Mouse (Mus musculus) intestine, embryonic 16.5 days (tissue): ENCODE data around the gene Sdhb. TPM values are rescaled to one million over a fixed set of nuclear protein-coding genes. Genes with fewer than 3 reads are reported as not detected.
A peak's percentile ranks its signal among the peaks of the same experiment; 100 is the strongest.

Experiments used
- ATAC-seq: fragments of 200-750 bp; cut with Nextera tagmentation; 2 replicates; pipeline ENCODE4 v1.8.0; 2017; ENCODE audit warnings: moderate TSS enrichment, moderate library complexity
- H3K27ac ChIP-seq: fragments of 300-500 bp; sonication (generic); 2 replicates; pipeline ENCODE4 v1.5.1; 2014; ENCODE audit warnings: mild to moderate bottlenecking, low read length
- H3K27me3 ChIP-seq: fragments of 300-500 bp; sonication (generic); replicated peaks from 2 replicates; pipeline ENCODE4 v1.6.1; 2014; ENCODE audit warnings: low read length, control low read depth, mixed read lengths; ENCODE audit not compliant: control insufficient read depth, insufficient read depth
- H3K36me3 ChIP-seq: fragments of 300-500 bp; sonication (generic); 2 replicates; pipeline ENCODE4 v1.6.1; 2014; ENCODE audit warnings: low read length, control low read depth; ENCODE audit not compliant: control insufficient read depth, insufficient read depth
- H3K4me1 ChIP-seq: fragments of 300-500 bp; sonication (generic); 2 replicates; pipeline ENCODE4 v1.6.1; 2014; ENCODE audit warnings: low read length, control low read depth, mixed read lengths; ENCODE audit not compliant: control insufficient read depth, insufficient read depth
- H3K4me2 ChIP-seq: fragments of 300-500 bp; sonication (generic); 2 replicates; pipeline ENCODE4 v1.6.1; 2014; ENCODE audit warnings: low read depth, low read length, control low read depth
- H3K4me3 ChIP-seq: fragments of 300-500 bp; sonication (generic); 2 replicates; pipeline ENCODE4 v1.5.1; 2014; ENCODE audit warnings: mild to moderate bottlenecking, low read length
- H3K9ac ChIP-seq: fragments of 300-500 bp; sonication (generic); 2 replicates; pipeline ENCODE4 v1.6.1; 2014; ENCODE audit warnings: low read depth, low read length
- H3K9me3 ChIP-seq: fragments of 300-500 bp; sonication (generic); 2 replicates; pipeline ENCODE4 v1.6.1; 2016; ENCODE audit warnings: low read length, control low read depth; ENCODE audit not compliant: control insufficient read depth
- WGBS: fragments of 180-500 bp; shearing (Covaris S2); extraction: QIAGEN DNeasy Blood & Tissue Kit; methylation state at CpG from one replicate; pipeline ENCODE4 v1.1.7; 2014; 5-methylcytosine and 5-hydroxymethylcytosine counted together
- polyA plus RNA-seq: library from polyadenylated mRNA; unstranded; fragments of >200 nt; fragmentation: Nextera tagmentation; extraction: Ambion mirVana; gene quantifications from 2 replicates; pipeline ENCODE4 v1.2.1, GENCODE M21; 2015

Sdhb gene
- polyA plus RNA-seq, 1 experiment from 2014 or later = 671 TPM

GRCm38 (mm10) chr4:140984544-140984943 lies 23.5 kb downstream of the Sdhb start:
- Histone ChIP-seq H3K9ac (no peak overlapping the region), H3K27ac (no peak overlapping the region), H3K9me3 (no peaks in the 10 kb centered on the region), H3K4me1 (peaks cover 25% of the 10 kb centered on the region), H3K4me2 (no peak overlapping the region), H3K36me3 (peaks cover 4% of the 10 kb centered on the region), H3K27me3 (no peaks in the 10 kb centered on the region), H3K4me3 (no peak overlapping the region)
- 84% methylated on average over 6 of the region's 6 CpGs for WGBS
- ATAC-seq = no peak

- Histone ChIP-seq H3K4me3 (peak overlapping the region; percentile 91), H3K9me3 (no peaks in the 10 kb centered on the region), H3K4me1 (peaks cover 25% of the 10 kb centered on the region), H3K9ac (peak overlapping the region; percentile 86), H3K27ac (no peak overlapping the region), H3K27me3 (no peaks in the 10 kb centered on the region), H3K4me2 (peak overlapping the region; percentile 89), H3K36me3 (no peaks in the 10 kb centered on the region)
- 30% methylated on average over 15 of the region's 15 CpGs for WGBS
- ATAC-seq = peak; percentile 27; the same call in 1 of the 2 replicates
These were observed 25.2 kb downstream of the Sdhb start for GRCm38 (mm10) chr4:140986024-140986710.

- H3K4me2 ChIP-seq = peak within 1 kb of the TSS; percentile 89
- no peaks in the 10 kb centered on the region for H3K9me3 ChIP-seq
- peak within 1 kb of the TSS; percentile 27; the same call in 1 of the 2 replicates for H3K27ac ChIP-seq
- ATAC-seq = peak; percentile 83
- peak within 1 kb of the TSS; percentile 91 for H3K4me3 ChIP-seq
- H3K9ac ChIP-seq = peak within 1 kb of the TSS; percentile 86
- H3K27me3 ChIP-seq = no peaks in the 10 kb centered on the region
- H3K4me1 ChIP-seq = peaks cover 25% of the 10 kb centered on the region
- no peaks in the 10 kb centered on the region for H3K36me3 ChIP-seq
- under 1% methylated on average over 58 of the region's 58 CpGs for WGBS
These were observed 25.9 kb downstream of the Sdhb start, which contains the start of gene Atp13a2 for GRCm38 (mm10) chr4:140986711-140987395. Gene Atp13a2 (plus strand): TSS chr4:140986873.

GRCm38 (mm10) chr4:140987476-140987875 lies 26.5 kb downstream of the Sdhb start:
- 24% methylated on average over 7 of the region's 7 CpGs for WGBS
- ATAC-seq = no peak

GRCm38 (mm10) chr4:140988706-140989290 lies 27.8 kb downstream of the Sdhb start:
- no peak for ATAC-seq
- Histone ChIP-seq H3K9me3 (no peaks in the 10 kb centered on the region), H3K36me3 (no peaks in the 10 kb centered on the region), H3K27me3 (no peaks in the 10 kb centered on the region), H3K27ac (no peak overlapping the region), H3K4me1 (peaks cover 16% of the 10 kb centered on the region), H3K4me2 (no peak overlapping the region), H3K4me3 (no peak overlapping the region), H3K9ac (0 out of 2 replicates have a peak overlapping the region, but pooled peaks have one; percentile 6)
- 70% methylated on average over 7 of the region's 7 CpGs for WGBS

More at GRCm38 (mm10) chr4:140987476-140987875, 26.5 kb downstream of the Sdhb start:
- H3K27ac ChIP-seq = no peak overlapping the region; the same call in 1 of the 2 replicates
- peak overlapping the region; percentile 91 for H3K4me3 ChIP-seq
- H3K9me3 ChIP-seq = no peaks in the 10 kb centered on the region
- H3K4me2 ChIP-seq = peak overlapping the region; percentile 89
- H3K9ac ChIP-seq = peak overlapping the region; percentile 86
- no peaks in the 10 kb centered on the region for H3K27me3 ChIP-seq
- H3K4me1 ChIP-seq = peaks cover 25% of the 10 kb centered on the region
- no peaks in the 10 kb centered on the region for H3K36me3 ChIP-seq

- Histone ChIP-seq H3K4me3 (no peak overlapping the region), H3K27ac (no peak overlapping the region), H3K36me3 (peaks cover 5% of the 10 kb centered on the region; the same call in 1 of the 2 replicates), H3K27me3 (no peaks in the 10 kb centered on the region), H3K4me2 (no peak overlapping the region), H3K9ac (0 out of 2 replicates have a peak overlapping the region, but pooled peaks have one; percentile 6), H3K4me1 (peaks cover 16% of the 10 kb centered on the region), H3K9me3 (no peaks in the 10 kb centered on the region)
- WGBS = 87% methylated on average over 14 of the region's 14 CpGs
- no peak for ATAC-seq
These were observed 28.4 kb downstream of the Sdhb start for GRCm38 (mm10) chr4:140989447-140989846.

GRCm38 (mm10) chr4:140992215-140992614 lies 31.2 kb downstream of the Sdhb start:
- no peaks in the 10 kb centered on the region for H3K27me3 ChIP-seq
- no peak overlapping the region for H3K4me2 ChIP-seq
- H3K9me3 ChIP-seq = no peaks in the 10 kb centered on the region
- no peak overlapping the region for H3K9ac ChIP-seq
- 90% methylated on average over 20 of the region's 20 CpGs for WGBS
- peaks cover 11% of the 10 kb centered on the region for H3K4me1 ChIP-seq
- peaks cover 23% of the 10 kb centered on the region for H3K36me3 ChIP-seq
- no peak overlapping the region for H3K27ac ChIP-seq
- no peak for ATAC-seq
- H3K4me3 ChIP-seq = no peak overlapping the region

- no peak overlapping the region for H3K4me3 ChIP-seq
- WGBS = 82% methylated on average over 8 of the region's 8 CpGs
- no peak overlapping the region for H3K4me2 ChIP-seq
- H3K4me1 ChIP-seq = peaks cover 1% of the 10 kb centered on the region; the same call in 1 of the 2 replicates
- no peak for ATAC-seq
- H3K27ac ChIP-seq = no peak overlapping the region
- H3K9me3 ChIP-seq = no peaks in the 10 kb centered on the region
- no peak overlapping the region for H3K9ac ChIP-seq
- peaks cover 28% of the 10 kb centered on the region for H3K36me3 ChIP-seq
- no peaks in the 10 kb centered on the region for H3K27me3 ChIP-seq
These were observed 32.8 kb downstream of the Sdhb start for GRCm38 (mm10) chr4:140993846-140994245.

GRCm38 (mm10) chr4:140995811-140996210 lies 34.8 kb downstream of the Sdhb start:
- peaks cover 33% of the 10 kb centered on the region for H3K36me3 ChIP-seq
- WGBS = 92% methylated on average over 8 of the region's 8 CpGs

More at GRCm38 (mm10) chr4:140995811-140996210, 34.8 kb downstream of the Sdhb start:
- H3K4me2 ChIP-seq = no peak overlapping the region
- no peak for ATAC-seq
- no peaks in the 10 kb centered on the region for H3K4me1 ChIP-seq
- no peaks in the 10 kb centered on the region for H3K27me3 ChIP-seq
- no peaks in the 10 kb centered on the region for H3K9me3 ChIP-seq
- no peak overlapping the region for H3K4me3 ChIP-seq
- H3K9ac ChIP-seq = no peak overlapping the region
- no peak overlapping the region for H3K27ac ChIP-seq
